Mouse (Mus musculus) neutrophil, adult 59 days (primary cell): Measurements from ENCODE around the gene 2210010C04Rik. TPM values are rescaled to one million over a fixed set of nuclear protein-coding genes. Genes with fewer than 3 reads are reported as not detected.

Experiments used
- total RNA-seq, 2 experiments: library from RNA; stranded (reverse); gene quantifications; 1 replicate in 1 of 2; 2 replicates in 1 of 2; pipeline ENCODE4 v1.2.4; 2023

Gene 2210010C04Rik
- total RNA-seq, result not detected

GRCm38 (mm10) chr6:41035409-41035808, at the start of gene 2210010C04Rik:
2210010C04Rik (minus strand) TSS chr6:41035509.

GRCm38 (mm10) chr6:40999379-40999778, 35.9 kb downstream of the 2210010C04Rik start, which contains the start of gene Gm2663:
Gm2663 (minus strand) TSS chr6:40999479.

Other genes with a start within 250 kb of the 2210010C04Rik start
- not detected for gene Moxd2, start 148.0 kb downstream of the 2210010C04Rik start, total RNA-seq
- gene Prss58, start 135.1 kb downstream of the 2210010C04Rik start, total RNA-seq, result not detected
- not detected for gene 1700074P13Rik, start 95.0 kb downstream of the 2210010C04Rik start, total RNA-seq
- not detected for gene Gm4744, start 83.6 kb downstream of the 2210010C04Rik start, total RNA-seq
- gene 1810009J06Rik, start 70.8 kb downstream of the 2210010C04Rik start, total RNA-seq, result not detected
- not detected for gene Gm2663, start 36.0 kb downstream of the 2210010C04Rik start, total RNA-seq